Mouse (Mus musculus) heart, adult 2 months (tissue): ENCODE results near the gene Elmo1.

Experiments used
- EP300 ChIP-seq: fragments of 200-500 bp; IDR thresholded peaks from 2 replicates; pipeline ENCODE4 v1.6.1; 2011; ENCODE audit warnings: low read depth, low read length, control low read depth; ENCODE audit not compliant: insufficient read depth
- POLR2A ChIP-seq: fragments of 200-500 bp; IDR thresholded peaks from 2 replicates; pipeline ENCODE4 v1.6.1; 2011; ENCODE audit warnings: mild to moderate bottlenecking, low read depth, low read length, control low read depth; ENCODE audit not compliant: insufficient read depth

DNA sequence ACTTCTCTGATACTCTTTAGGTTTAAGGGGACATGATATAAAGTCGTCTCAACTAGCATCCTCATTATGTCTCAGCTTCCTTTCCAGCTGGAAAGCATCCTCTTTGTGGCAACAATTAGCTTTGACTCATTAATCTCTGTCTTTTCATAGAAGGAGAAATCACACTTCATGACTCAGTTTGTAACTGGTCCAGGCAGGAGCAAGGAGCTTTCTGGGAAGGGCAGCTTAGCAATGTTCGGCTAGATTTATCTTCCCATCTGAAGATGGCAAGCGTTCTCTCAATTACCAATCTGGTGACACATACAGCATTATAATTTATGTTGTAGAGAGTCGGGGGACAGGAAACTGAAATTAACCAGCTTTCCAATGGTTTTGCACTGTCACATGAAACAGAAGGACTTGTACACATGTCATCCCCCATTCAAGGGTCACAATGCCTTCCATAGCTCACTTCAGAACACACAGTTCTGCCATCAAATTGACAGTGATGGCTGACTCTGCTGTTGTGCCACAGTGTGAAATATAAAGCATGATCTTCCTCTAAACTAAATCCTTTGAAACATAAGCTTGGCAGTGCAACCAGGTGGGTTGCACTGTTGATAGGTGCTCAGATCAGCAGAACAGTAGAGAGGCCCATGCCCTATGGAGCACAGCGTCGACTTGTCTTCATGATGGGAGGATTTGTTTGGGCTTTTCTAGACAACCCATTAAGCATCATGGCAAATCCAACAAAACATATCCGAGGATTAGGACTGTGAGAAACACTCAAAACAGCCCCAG is 532.9 kb downstream of the Elmo1 start:
- TF ChIP-seq EP300 (no peak), POLR2A (no peak)
